Mouse (Mus musculus) T-helper 1 cell (primary cell): ENCODE measurements around the gene Tmem135.

Experiments
- in situ Hi-C: fragments of 300-600 bp; cut with MboI, MseI; formaldehyde crosslinking; loops from one replicate; pipeline ENCODE4 v1.15.1; 2025; ENCODE audit warnings: high pct_unique_total_duplicates

The Tmem135 gene

DNA sequence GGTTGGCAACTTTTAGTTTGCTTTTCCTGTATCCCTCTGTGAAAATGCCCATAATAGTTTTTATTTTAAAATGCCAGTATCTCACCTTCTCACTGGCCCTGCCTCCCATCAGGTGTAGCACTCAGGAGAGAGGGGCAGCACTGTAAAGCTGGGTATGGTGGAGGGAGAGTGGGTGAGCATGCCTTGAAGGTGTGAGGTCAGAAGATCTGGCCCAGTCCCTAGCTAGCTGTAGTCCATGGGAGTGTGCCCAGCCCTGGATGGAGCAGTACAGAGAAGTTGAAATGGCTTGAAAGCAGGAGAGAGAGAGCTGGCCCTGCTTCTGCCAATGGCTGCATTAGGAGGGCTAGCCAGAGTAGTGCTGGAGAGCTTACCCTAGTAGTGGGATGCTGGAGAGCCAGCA lies 202.1 kb downstream of the Tmem135 start:
- in situ Hi-C loops, result no loop called here

DNA sequence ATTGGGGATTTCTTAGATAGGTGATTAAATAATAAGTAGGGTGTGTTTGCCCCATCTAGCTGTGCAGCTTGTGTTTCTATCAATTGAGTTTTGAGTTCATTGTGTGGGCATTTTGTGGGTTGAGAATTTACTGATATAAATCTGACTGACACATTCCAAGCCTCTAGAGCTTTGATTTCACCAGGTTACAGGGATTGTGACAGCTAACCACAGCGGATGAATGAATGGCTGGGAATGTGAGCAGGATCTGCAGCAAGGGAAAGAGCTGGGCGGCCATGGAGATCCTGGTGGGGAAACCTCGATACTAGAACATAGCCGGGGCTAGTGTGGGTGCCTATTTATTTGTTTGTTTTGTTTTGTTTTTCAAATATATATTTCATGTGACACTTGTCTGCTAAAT lies 205.5 kb downstream of the Tmem135 start:
- in situ Hi-C loops, result no loop called here

DNA sequence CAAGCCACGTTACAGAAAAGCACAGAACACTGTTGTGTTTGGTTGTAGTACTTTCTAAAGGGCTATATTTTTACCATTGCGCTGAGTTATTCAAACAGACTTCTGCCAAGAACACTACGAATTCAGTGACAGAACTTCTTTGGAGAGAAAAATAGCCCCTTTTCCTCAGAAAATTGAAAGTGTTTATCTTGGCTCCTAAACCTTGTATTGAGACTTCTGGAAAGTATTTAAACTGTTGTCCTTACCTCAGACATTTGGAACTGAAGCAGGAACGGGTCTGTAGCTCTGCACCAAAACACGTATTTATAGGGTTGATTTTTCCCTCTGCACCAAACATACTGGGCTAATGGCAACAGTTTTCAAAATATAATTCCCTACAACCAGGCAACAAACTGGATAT lies 210.6 kb downstream of the Tmem135 start:
- in situ Hi-C loops, result no loop called here

DNA sequence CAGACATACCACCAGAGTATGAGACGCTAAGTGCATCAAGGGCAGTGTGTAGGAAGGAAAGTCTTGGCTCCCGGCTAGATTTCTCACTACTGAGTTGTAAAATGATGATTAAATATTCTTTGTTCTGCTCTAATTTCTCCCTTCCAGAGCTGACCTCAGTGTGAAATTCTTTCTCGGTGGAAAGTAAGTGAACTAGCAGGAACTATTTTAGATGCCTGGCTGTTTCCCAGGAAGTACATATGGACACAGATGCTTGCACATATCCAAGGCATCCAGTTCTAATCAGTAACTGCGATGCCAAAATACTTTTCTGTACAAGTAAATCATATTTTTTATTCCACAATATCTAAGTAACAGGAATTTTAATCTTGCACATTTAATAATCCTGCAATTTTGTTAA lies 220.1 kb downstream of the Tmem135 start:
- in situ Hi-C loops, result loop anchor here (5.0 kb wide), 1 partner anchor 228 kb away; no protein-coding TSS in a partner anchor

DNA sequence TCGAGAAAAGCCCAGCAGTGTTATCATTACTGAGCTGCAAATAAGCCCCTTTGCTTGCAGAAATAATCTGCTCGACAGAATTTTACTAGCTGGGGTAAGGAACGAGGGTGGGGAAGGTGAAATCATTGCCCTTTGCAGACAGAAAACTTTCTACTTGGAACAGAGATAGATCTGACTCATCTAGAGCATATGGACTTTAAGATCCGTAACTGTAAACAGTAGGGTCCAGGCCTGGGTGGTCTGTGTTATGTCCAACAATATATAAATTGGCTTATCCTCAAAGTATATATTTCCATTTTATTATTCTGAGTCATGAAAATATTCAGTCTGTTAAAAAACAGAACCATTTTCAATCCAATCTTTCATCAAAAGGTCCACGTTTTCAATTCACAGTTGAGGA lies 221.1 kb downstream of the Tmem135 start:
- in situ Hi-C loops, result loop anchor here (5.0 kb wide), 1 partner anchor 229 kb away; no protein-coding TSS in a partner anchor

DNA sequence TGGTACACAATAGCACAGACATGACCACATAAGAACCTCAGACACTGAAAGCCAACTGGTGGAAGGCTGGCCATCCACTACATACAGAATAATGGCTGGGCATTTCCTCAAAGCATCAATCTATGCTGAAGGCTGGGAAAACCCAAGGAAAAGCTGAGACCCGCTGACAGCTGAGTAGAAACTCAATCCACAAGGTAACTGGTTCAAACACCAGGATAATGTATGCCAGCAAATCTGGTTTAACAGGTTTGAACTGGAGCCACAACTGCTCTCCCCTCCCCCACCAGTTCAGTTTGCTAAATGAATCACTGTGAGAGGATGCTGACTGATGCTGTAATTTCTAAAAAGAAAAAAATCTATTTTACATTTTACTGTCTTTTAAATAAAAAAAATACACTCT lies 222.7 kb downstream of the Tmem135 start:
- in situ Hi-C loops, result loop anchor here (5.0 kb wide), 1 partner anchor 231 kb away; no protein-coding TSS in a partner anchor

DNA sequence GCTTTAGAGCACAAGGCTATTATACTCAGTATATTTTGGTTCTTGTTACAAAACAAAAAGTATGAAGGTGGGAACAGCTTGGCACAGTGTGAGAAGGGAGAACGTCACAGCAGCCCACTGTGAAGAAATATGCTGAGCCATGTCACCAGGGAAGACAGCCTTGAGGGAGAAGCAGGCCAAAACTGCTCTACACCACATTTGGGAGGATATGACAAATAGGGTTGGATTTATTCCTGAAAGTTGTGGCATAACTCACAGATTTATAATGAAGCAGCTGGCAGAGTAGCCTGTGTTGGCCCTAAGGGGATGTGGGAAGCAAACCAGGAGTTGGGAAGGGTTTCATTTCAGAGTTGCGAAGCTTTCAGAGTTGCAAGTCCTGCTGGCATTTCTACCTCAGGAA lies 225.4 kb downstream of the Tmem135 start:
- in situ Hi-C loops, result no loop called here

DNA sequence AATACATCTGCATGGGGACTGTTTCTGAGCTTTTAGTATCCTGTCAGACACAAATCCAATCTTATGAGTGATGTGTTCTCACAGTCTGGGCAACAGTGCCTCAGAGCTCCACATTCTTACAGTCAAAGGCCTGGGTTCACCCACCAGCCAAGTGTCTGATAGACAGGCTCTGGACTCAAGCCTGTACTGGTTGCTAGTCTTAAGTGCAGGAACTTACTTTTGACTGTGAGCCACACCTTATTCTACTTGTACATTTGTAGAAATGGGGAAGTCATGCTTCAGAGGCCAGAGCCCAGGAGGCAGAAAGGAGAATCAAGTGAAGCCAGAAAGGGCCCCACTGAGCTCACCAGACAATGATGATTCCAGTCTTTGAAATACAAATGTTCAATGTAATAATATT lies 226.1 kb downstream of the Tmem135 start:
- in situ Hi-C loops, result no loop called here

DNA sequence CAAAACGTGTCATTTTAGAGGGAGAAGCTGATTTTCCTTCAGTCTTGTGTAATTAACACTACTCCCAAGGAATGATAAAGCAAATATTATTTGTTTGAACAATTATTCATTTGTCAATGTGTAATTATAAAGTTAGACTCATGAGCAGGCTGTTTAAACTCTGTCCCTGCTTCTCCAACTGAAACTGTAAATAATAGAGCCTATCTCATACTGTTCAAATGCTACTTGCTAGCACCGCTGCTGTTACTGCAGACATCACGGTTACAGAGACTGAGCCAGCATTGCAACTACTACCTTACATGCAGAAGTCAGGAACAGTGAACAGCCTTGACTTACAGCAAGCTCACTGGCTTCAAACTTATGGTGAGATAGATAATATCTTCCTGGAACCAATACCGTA lies 229.6 kb downstream of the Tmem135 start:
- in situ Hi-C loops, result no loop called here

DNA sequence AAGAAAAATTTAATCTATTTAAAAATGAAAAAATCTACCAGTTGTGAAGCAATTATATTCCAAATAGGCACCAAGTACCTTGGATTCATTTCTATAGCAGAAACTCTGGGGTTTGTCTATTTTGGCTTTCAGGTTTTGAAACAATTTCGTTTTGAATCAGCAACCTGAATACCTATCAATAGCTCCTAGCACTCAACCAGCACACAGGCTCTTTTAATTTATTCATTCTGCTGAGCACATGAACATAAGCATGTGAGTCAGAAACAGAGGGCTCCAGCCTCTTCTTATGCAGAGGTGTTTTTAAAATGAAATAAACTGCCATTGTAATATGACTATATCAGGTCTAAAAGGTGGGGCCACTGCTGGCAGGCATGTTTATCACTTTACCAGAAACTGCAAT lies 231.0 kb downstream of the Tmem135 start:
- in situ Hi-C loops, result no loop called here

DNA sequence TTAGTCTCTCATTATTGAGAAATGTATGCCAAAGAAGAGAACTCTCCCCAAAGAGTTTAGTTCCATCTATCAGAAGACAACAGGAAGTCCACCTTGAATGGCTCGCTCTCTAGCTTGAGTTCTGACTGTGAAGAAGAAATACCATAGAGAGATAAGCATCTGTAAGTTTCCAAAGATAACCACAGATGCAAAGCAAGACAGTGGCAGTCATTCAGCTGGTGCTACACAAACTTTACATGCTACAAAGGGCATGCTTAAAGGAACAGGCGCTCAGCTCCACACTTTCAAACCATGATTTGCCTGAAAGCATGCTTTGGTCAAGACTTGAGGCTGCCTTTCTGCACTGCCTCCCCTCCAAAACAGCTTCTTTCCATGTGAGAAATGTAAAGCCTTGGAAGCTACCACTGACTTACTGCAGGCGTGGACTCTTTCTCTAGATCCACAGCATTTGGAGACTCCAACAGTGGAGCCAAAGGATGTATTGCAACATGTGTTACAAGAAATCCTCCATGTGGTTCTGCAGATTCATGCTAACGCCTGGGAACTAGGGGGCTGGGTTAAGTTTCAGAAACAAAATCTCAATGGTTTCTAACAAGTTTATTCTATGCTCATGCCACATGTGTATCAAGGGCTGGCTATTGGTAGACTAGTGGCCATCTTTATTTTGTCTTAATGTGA lies 232.1 kb downstream of the Tmem135 start:
- in situ Hi-C loops, result no loop called here

DNA sequence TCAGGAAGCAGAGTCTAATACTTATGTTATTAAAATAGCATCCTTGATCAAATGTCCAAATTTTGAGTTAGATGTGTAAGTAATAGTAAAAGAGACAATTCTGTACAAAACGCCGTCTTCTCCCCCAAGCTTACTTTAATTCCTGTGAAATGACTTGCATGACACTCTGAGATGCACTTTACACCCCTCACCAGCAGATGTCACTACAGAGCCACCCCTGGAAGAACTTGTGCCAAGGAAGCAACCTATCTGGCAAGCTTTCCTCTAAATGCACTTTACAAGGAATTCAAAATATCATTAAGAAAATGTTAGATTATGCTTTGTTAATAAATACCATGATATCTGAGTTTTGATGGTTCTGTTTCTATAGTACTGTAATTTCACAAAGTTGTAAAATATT lies 235.4 kb downstream of the Tmem135 start:
- in situ Hi-C loops, result no loop called here

DNA sequence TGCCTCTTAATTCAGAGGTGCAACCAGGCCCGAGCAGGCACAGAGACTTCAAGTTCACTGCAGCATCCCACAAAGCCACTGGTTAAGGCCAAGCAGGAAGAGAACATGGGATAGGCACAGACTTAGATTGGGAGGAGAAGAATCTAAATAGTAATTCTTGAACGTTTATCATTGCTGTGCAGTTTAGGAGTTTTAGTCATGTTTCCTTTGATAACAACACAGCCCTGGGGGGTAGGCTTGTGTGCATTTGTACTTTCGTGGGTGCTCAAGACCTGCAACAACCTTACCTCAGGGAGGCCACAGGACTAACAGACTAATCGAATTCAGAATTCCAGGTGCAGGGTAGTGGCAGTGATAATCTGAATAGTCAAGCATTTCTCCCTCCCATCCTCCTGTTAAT lies 238.5 kb downstream of the Tmem135 start:
- in situ Hi-C loops, result no loop called here

DNA sequence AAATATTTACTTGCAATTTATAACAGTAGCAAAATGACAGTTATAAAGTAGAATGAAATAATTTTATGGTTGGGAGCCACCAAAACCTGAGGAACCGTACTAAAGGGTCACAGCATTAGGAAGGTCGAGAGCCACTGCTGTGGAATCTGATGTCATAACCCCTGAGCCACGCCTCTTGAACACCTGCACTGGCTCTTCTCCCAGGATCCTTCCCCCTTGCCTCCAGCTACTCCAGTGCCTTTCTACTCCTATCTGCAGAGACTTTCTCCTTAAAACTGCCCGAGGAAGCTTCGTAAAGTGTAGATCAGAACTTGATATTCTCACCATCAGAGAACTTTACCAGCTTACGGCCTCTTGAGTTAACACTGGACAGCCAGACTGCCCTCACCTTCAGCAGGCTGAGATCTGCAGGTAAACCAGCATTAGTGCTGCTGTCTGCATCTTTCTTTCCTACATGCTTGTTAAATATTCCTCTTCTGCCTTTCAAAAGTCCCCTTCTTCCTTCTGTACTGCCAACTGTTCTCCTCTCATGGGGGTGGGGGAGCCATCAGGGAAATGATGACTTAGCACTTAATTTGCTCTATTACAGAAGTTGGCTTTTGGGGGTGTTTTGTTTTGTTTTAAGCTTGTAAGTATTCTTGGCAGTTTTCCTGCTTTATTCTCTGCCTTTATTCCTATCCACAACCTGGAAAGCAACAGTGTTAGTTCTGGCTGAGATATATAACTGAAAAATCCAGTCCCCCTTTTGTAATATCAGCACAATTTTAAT lies 242.2 kb downstream of the Tmem135 start:
- in situ Hi-C loops, result no loop called here

DNA sequence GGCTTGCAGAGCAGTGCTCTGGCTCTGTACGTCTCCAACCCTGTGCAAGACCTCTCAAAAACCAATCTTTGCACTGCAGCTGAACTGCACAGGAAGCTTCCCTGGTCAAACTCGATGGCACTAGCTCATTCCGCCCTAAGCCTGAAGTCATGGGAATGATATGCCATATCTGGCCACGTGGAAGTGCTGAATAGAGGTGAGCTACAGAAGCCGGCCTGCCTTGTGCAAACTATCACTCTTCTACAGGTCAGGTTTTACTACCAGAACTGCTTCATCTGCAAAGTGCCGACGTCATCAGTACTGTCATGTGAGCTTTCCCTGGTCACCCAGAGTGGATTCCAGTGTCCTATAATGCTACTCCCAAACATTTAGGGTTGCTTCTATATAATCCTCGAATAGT lies 246.7 kb downstream of the Tmem135 start:
- in situ Hi-C loops, result no loop called here

DNA sequence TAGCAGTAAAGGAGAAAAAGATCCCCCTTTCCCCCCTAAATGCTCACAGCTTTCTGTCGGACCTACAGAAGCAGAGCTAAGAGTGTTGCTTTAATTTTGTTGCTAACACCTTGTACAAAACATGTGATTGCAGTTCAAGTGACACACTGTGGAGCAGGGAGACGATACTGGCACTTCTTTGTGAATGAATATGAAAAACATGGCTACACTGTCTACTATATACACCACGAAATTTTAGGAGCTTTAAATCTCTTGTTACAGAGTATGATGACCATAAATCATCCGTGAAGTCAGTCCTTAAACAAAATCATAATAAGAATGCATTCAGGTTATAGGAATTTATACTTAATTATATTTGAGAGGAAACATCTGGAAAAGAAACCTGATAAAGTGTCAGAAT lies 247.4 kb downstream of the Tmem135 start:
- in situ Hi-C loops, result no loop called here

DNA sequence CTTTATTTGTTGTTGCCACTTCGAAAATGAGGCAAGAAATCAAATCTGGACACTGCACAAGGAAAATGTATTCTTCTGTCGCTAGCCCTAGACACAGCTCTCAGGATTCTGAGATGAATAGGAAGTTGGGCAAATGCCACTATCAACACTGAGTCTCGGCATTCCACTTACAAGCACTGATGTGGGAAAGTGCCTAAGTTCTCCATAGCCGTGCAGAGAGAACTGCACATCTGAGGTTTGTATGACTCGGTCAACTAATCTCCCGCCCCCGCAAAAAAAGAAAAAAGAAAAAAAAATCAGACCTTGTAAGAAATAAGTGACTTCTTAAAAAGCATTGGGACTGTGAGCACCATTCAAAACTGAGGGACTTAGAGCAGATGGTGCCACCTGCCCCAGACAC lies 248.3 kb downstream of the Tmem135 start:
- in situ Hi-C loops, result no loop called here

DNA sequence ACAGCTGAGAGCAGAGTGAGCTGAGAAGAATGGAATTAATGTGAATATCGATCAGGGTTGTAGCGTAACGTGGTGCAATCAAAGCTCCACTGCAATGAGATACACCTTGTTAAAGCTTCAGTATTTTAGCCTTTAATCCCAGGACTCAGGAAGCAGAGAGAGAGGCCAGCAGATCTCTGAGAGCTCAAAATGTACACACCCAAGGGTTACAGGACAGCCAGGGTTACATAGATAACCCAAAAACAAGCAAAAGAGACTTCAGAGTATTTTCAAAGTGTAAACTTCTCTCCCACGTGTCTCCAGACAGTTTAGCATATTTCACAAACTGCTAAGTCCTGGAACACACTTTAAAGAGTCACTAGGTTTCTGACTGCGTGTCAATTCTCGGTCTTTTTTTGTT lies 248.8 kb downstream of the Tmem135 start:
- in situ Hi-C loops, result no loop called here

DNA sequence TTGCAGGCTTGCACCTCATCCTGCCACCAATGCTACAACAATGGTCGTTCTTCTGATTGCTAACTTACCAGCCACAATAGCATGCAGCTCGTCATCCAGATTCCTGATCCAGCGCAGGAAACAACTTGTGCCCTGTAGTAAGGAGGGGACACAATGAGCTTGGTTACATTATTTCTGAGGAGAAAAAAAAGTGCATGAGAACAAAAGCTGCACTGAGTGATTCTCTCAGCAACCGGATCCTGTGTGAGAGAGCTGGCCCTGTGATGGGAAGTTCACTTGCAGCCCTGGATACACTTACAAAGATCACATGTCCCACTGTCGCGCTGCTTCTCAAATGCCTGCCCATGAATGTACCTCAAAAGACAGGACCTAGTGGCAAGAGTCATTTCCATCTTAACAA lies 252.7 kb downstream of the Tmem135 start:
- in situ Hi-C loops, result no loop called here

DNA sequence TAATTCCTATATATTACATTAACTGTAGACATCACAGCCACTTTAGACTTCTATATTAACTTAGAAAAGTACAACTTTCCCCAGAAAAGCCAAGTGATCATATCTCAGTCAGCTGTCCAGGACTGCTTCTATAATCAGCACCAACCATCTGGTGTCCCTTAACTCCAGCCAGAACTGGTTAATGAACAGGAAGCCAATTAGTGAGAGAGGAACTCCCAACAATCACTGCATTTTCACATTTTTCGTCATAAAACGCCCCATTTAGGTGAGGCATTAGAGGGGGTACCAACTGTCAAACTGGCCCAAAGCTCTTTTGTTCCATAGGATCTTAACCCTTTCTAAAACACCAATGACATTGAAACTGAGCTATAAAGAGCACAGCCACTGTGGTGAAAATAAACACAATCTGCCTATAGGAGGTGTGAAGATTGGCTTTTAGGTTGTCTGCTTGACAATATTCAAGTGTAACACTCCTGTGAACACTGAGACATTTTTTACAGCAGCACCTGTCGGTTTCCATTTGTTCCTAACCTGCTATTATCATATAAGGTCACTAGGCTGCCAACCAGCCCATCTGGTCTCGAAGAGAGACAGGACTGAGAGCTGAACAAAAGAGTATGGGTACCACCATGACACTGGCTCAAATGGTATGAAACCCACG lies 263.3 kb downstream of the Tmem135 start:
- in situ Hi-C loops, result no loop called here

DNA sequence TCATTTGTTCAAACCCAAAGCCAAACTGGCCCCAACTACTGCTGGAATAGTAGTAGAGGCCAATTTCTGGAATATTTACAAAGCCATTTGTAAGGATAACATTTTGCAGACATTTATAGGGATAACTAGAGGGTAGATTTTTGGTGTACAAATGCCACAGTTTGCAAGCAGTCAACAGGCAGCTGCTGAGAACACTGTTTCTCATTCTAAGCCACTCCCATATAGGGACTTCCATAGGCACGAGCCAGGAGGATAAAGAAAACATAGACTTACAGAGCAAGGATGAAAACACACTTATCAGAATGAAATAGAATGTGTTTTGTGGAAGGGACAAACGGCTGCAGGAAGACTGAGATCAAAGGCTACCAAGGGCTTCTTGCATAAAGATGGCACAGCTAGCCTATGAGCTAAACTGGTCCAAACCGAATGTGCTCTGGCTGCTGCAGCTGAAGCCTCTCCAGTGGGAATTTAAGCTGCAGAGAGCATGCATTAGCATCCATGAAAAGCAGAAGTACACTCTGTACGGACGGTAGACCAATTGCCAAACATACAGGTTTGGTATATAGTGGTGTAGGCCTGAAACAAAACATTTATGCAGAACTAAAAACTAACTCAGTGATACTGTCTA lies 269.0 kb downstream of the Tmem135 start:
- in situ Hi-C loops, result no loop called here
